Mouse (Mus musculus) liver, postnatal 0 days (tissue): ENCODE measurements around the gene Rnft1.

Experiments used
- CTCF ChIP-seq: sonication (generic); IDR thresholded peaks from 2 replicates; pipeline ENCODE4 v1.5.1; 2016; ENCODE audit warnings: antibody characterized with exemption, low read depth
- EP300 ChIP-seq: IDR thresholded peaks from 2 replicates; pipeline ENCODE4 v1.6.1; 2016; ENCODE audit warnings: antibody characterized with exemption, low read depth, mild to moderate bottlenecking

GRCm38 (mm10) chr11:86507334-86507733 is 22.9 kb downstream of the Rnft1 start:
- TF ChIP-seq CTCF: no peak
- no peak for TF ChIP-seq EP300
